Mouse (Mus musculus) ES-E14 (cell line): Measurements from ENCODE around the gene Rbm7.

Experiments used
- CHD2 ChIP-seq: IDR thresholded peaks from 2 replicates; pipeline ENCODE4 v1.6.1; 2014; ENCODE audit warnings: mild to moderate bottlenecking, low read depth, low read length, inconsistent platforms
- HCFC1 ChIP-seq: IDR thresholded peaks from 2 replicates; pipeline ENCODE4 v1.6.1; 2012; ENCODE audit warnings: low read length, inconsistent platforms, borderline replicate concordance; ENCODE audit not compliant: insufficient read depth
- ZC3H11A ChIP-seq: IDR thresholded peaks from 2 replicates; pipeline ENCODE4 v1.6.1; 2012; ENCODE audit warnings: low read depth, mild to moderate bottlenecking, inconsistent platforms, low read length, borderline replicate concordance
- ZNF384 ChIP-seq: IDR thresholded peaks from 2 replicates; pipeline ENCODE4 v1.6.1; 2012; ENCODE audit warnings: low read depth, low read length, inconsistent platforms

DNA sequence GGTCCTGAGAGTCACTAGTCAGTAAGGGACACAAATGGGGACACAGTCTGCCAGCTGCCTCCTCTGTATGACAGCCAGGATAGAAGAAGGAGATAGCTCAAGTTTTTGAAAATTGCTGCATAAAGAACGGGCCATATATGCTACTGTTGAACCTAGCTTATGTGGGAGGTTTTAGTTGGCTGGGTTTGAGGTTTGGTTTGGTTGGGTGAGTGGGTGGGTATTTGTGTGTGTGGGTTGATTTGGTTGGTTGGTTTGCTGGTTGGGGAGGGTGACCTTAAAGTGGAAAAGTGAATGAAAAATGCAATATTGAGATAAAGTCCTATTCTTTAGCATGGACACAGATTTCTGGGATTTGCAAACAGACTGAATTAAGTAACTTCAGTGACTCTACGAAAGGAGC is 50.3 kb downstream of the Rbm7 start:
- no peak for TF ChIP-seq ZC3H11A
- no peak for TF ChIP-seq CHD2
- no peak for TF ChIP-seq HCFC1
- TF ChIP-seq ZNF384 = no peak
